Mouse (Mus musculus) heart, postnatal 0 days (tissue): ENCODE measurements around the gene Pnpla8. TPM values are rescaled to one million over a fixed set of nuclear protein-coding genes. Genes with fewer than 3 reads are reported as not detected.
A peak's percentile ranks its signal among the peaks of the same experiment; 100 is the strongest.

Experiments
- ATAC-seq: fragments of 200-750 bp; cut with Nextera tagmentation; 2 replicates; pipeline ENCODE4 v1.8.0; 2017; ENCODE audit warnings: low read depth, moderate number of reproducible peaks, moderate library complexity; ENCODE audit not compliant: insufficient read depth
- DNase-seq: peaks from one replicate; pipeline ENCODE4 v3.0.0-alpha.2; 2016; ENCODE audit warnings: low spot score
- H3K27ac ChIP-seq: fragments of 300-500 bp; sonication (generic); 2 replicates; pipeline ENCODE4 v1.5.1; 2014; ENCODE audit warnings: low read depth, mild to moderate bottlenecking
- H3K27me3 ChIP-seq: fragments of 300-500 bp; sonication (generic); 2 replicates; pipeline ENCODE4 v1.6.1; 2014; ENCODE audit warnings: low read length, mixed read lengths; ENCODE audit not compliant: control insufficient read depth, insufficient read depth
- H3K36me3 ChIP-seq: fragments of 300-500 bp; sonication (generic); replicated peaks from 2 replicates; pipeline ENCODE4 v1.6.1; 2014; ENCODE audit warnings: low read length, mixed read lengths; ENCODE audit not compliant: control insufficient read depth, insufficient read depth
- H3K4me1 ChIP-seq: fragments of 300-500 bp; sonication (generic); 2 replicates; pipeline ENCODE4 v1.6.1; 2014; ENCODE audit warnings: antibody characterized with exemption; ENCODE audit not compliant: control insufficient read depth, insufficient read depth
- H3K4me2 ChIP-seq: fragments of 300-500 bp; sonication (generic); 2 replicates; pipeline ENCODE4 v1.6.1; 2014; ENCODE audit warnings: low read depth, mild to moderate bottlenecking, low read length, moderate library complexity
- H3K4me3 ChIP-seq: fragments of 300-500 bp; sonication (generic); 2 replicates; pipeline ENCODE4 v1.5.1; 2014; ENCODE audit warnings: low read depth, low read length
- H3K9ac ChIP-seq: fragments of 300-500 bp; sonication (generic); replicated peaks from 2 replicates; pipeline ENCODE4 v1.6.1; 2014; ENCODE audit warnings: low read depth, low read length, mixed read lengths
- H3K9me3 ChIP-seq: fragments of 300-500 bp; sonication (generic); replicated peaks from 2 replicates; pipeline ENCODE4 v1.6.1; 2016; ENCODE audit warnings: low read length; ENCODE audit not compliant: control insufficient read depth
- CTCF ChIP-seq: IDR thresholded peaks from 2 replicates; pipeline ENCODE4 v1.5.1; 2016; ENCODE audit warnings: antibody characterized with exemption, control low read depth, low read depth
- EP300 ChIP-seq: IDR thresholded peaks from 2 replicates; pipeline ENCODE4 v1.6.1; 2016; ENCODE audit warnings: antibody characterized with exemption, low read depth
- WGBS: fragments of 180-500 bp; shearing (Covaris S2); extraction: QIAGEN DNeasy Blood & Tissue Kit; methylation state at CpG from one replicate; pipeline ENCODE4 v1.1.7; 2014; 5-methylcytosine and 5-hydroxymethylcytosine counted together
- polyA plus RNA-seq: library from polyadenylated mRNA; unstranded; fragments of >200 nt; fragmentation: Nextera tagmentation; extraction: Ambion mirVana; gene quantifications from 2 replicates; pipeline ENCODE4 v1.2.1, GENCODE M21; 2015
- total RNA-seq: library from RNA; depleted of rRNA; stranded (reverse); fragments of >200 nt; gene quantifications from 2 replicates; pipeline ENCODE4 v1.2.3, GENCODE M21; 2014; ENCODE audit warnings: low replicate concordance

Gene Pnpla8
- total and polyA plus RNA-seq, 2 experiments from 2014 or later: 50.2 to 82.9 TPM

- Histone ChIP-seq H3K4me2 (peak within 1 kb of the TSS; percentile 92), H3K9ac (0 out of 2 replicates have a peak within 1 kb of the TSS, but pooled peaks have one; percentile 5), H3K9me3 (no peaks in the 10 kb centered on the region), H3K27me3 (peaks cover 23% of the 10 kb centered on the region), H3K27ac (no peak within 1 kb of the TSS), H3K4me1 (peaks cover 9% of the 10 kb centered on the region; the same call in 1 of the 2 replicates), H3K4me3 (peak within 1 kb of the TSS; percentile 59), H3K36me3 (no peaks in the 10 kb centered on the region)
- ATAC-seq: peak; percentile 69
- DNase-seq: peak; percentile 15
- WGBS: 3% methylated on average over 71 of the region's 74 CpGs
- no peak for TF ChIP-seq CTCF
- TF ChIP-seq EP300: no peak
These were observed 107.5 kb downstream of the Pnpla8 start, which contains the start of gene Nrcam for GRCm38 (mm10) chr12:44328381-44329315. TSS of gene Nrcam (plus strand) at chr12:44328885.

GRCm38 (mm10) chr12:44329316-44330215, 108.4 kb downstream of the Pnpla8 start:
- ATAC-seq: peak; percentile 39; the same call in 1 of the 2 replicates
- H3K27me3 ChIP-seq: peaks cover 23% of the 10 kb centered on the region
- DNase-seq: no peak
- H3K4me2 ChIP-seq: peak overlapping the region; percentile 92
- no peak overlapping the region for H3K27ac ChIP-seq
- H3K36me3 ChIP-seq: no peaks in the 10 kb centered on the region
- TF ChIP-seq EP300 (no peak), CTCF (no peak)
- H3K9me3 ChIP-seq: no peaks in the 10 kb centered on the region
- WGBS: under 1% methylated on average over 61 of the region's 61 CpGs
- H3K9ac ChIP-seq: 0 out of 2 replicates have a peak overlapping the region, but pooled peaks have one; percentile 5
- H3K4me3 ChIP-seq: peak overlapping the region; percentile 59
- peaks cover 9% of the 10 kb centered on the region; the same call in 1 of the 2 replicates for H3K4me1 ChIP-seq

- Histone ChIP-seq H3K27me3 (peaks cover 23% of the 10 kb centered on the region), H3K36me3 (no peaks in the 10 kb centered on the region), H3K9me3 (no peaks in the 10 kb centered on the region), H3K4me1 (peaks cover 9% of the 10 kb centered on the region; the same call in 1 of the 2 replicates), H3K4me3 (peak overlapping the region; percentile 59), H3K27ac (no peak overlapping the region), H3K9ac (no peak overlapping the region), H3K4me2 (peak overlapping the region; percentile 92)
- TF ChIP-seq CTCF (no peak), EP300 (no peak)
- DNase-seq: no peak
- WGBS: 6% methylated on average over 9 of the region's 9 CpGs
- ATAC-seq: no peak
These were observed 109.1 kb downstream of the Pnpla8 start for GRCm38 (mm10) chr12:44330216-44330719.

- Histone ChIP-seq H3K9ac (no peak overlapping the region), H3K4me3 (no peak overlapping the region), H3K36me3 (no peaks in the 10 kb centered on the region), H3K4me1 (no peaks in the 10 kb centered on the region), H3K4me2 (no peak overlapping the region), H3K27me3 (no peaks in the 10 kb centered on the region), H3K27ac (no peak overlapping the region), H3K9me3 (no peaks in the 10 kb centered on the region)
- WGBS: 82% methylated on average over 2 of the region's 2 CpGs
- TF ChIP-seq CTCF (no peak), EP300 (no peak)
- ATAC-seq (no peak), DNase-seq (no peak)
These were observed 116.0 kb downstream of the Pnpla8 start for GRCm38 (mm10) chr12:44337136-44337640.

GRCm38 (mm10) chr12:44338195-44338622, 117.0 kb downstream of the Pnpla8 start:
- DNase-seq (no peak), ATAC-seq (no peak)
- H3K4me1 ChIP-seq: no peaks in the 10 kb centered on the region
- H3K4me2 ChIP-seq: no peak overlapping the region
- 66% methylated on average over 8 of the region's 8 CpGs for WGBS
- H3K27ac ChIP-seq: no peak overlapping the region
- no peaks in the 10 kb centered on the region for H3K9me3 ChIP-seq
- no peak overlapping the region for H3K4me3 ChIP-seq
- TF ChIP-seq CTCF (no peak), EP300 (no peak)
- no peaks in the 10 kb centered on the region for H3K36me3 ChIP-seq
- no peaks in the 10 kb centered on the region for H3K27me3 ChIP-seq
- no peak overlapping the region for H3K9ac ChIP-seq
